Mouse (Mus musculus): ENCODE results near the gene Hyls1.

Hyls1 gene

DNA sequence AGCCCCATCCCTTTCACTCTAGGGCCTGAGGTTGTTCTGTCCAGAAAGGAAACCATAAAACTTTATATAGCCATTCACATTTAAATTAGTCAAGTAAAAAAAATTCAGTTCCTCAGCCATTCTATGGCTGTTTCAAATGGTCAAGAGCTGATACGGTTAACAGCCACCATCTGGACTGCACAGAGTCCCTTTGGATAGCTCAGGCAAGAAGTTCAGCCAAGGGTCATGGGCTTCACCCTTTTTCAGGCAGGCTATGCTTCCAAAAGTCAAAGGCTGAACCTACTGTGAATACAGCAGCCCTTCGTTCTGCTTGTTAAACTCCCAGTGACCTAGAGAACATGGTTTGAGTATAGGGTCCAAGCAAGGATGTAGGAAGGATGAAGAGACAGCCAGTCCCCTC is 25.5 kb downstream of the Hyls1 start:
- DNase-seq (ENCODE audit: low read depth, low spot score) = peak; percentile 26

DNA sequence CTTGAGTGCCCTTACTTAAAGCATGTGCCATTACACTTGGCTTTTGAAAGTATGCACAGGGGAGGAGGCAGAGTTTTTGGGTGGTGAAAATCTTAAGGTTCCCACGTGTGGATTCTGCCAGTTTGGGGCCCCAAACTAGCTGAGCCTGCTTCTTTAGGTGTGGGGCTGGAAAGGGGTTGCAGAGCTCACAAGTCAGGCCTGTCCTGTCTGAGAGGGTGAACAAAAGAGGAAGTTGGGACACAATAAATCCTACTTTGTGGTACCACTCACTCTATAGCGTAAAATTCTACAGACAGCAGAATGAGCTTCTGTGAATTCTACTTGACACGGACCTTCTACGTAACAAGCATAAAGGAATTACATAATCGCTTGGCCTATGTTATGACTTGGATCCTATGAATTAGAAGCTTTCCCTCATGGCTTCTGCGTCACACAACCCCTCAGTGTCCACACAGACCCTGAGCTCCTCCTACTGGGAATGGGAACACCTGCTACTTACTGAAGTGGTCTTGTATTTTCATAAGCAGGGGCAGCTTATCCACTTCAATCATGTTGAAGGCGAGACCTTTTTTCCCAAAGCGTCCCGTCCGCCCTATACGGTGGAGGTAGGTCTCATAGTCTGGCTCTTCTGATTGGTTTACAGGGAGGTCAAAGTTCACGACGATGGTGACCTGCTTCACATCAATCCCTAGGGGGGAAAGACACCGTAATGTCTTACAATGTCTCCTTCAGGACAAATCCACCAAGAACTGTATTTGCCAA is 26.9 kb downstream of the Hyls1 start:
- DNase-seq (ENCODE audit: low read depth, low spot score) = no peak

DNA sequence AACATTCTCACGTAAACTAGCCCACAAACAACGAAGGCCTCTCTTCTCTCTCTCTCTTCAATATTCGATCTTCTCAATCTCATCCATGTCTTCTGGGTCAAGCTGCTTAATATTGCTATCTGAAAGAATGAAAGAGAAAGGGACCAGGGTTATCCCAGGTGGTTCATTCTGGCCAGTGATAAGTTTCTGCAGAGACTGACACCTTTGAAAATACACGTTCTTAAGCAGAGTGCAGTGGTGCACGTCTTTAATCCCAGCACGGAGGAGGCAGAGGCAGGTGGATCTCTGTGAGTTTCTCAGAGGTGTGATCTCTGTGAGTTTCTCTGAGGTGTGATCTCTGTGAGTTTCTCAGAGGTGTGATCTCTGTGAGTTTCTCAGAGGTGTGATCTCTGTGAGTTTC is 28.3 kb downstream of the Hyls1 start:
- DNase-seq (ENCODE audit: low read depth, low spot score) = no peak

- peak; percentile 58 for DNase-seq (ENCODE audit: low read depth, low spot score)
These were observed 28.7 kb downstream of the Hyls1 start for GRCm38 (mm10) chr9:35541488-35541887.

DNA sequence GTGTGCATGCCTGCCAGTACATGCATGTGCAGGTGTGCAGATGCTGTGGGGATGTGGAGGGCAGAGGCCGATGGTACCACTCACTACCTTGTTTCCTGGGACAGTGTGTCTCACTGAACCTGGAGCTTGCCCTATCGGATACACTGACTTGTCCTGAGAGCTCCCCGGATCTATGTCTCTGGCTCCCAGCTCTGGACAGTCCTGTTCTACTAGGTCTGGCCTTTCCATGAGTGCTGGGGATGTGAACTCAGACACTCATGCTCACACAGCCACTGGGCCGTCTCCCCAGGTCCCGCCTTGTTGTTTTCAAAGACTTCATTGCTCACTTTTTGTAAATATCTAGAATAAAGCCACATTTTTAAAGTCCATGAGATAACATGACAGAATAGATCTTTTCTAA is 29.2 kb downstream of the Hyls1 start:
- no peak for DNase-seq (ENCODE audit: low read depth, low spot score)

DNA sequence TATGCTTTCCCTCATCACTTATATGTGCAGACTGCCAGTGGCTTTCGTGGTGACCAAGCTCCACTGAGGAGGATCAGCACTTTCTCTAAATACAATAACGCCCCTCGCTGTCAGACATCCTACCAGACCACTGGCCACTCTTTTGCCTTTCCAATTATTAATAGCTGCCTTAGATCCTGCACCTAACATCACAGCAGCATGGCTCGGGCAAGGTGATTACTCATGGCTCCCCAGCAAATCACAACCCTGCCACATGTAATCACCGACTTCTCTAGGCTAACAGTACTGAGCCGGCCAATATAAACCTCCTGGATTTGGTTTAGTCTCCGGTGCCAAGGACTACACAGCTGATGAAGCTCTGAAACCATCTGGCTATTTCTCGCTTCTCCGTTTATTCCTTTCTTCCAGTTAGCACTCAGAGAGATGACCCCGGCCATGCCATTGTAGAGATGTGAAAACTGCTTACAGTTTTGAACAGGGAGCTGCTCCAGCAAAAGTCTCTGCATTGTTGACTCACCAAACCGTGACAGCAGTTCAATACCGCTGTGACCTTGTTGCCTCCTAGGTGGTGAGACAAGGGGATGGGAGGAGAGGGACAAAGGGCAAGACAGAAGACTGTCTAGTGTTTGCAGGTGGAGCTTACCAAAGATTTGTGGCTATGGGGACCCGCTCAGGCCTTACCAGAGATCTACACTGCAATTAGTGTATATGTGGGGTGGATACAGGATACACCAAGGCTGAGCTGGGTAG is 31.0 kb downstream of the Hyls1 start:
- DNase-seq (ENCODE audit: low read depth, low spot score) = no peak

GRCm38 (mm10) chr9:35535876-35536275 is 34.3 kb downstream of the Hyls1 start:
- no peak for DNase-seq (ENCODE audit: low read depth, low spot score)

- DNase-seq (ENCODE audit: low read depth, low spot score) = peak; percentile 46
These were observed 35.1 kb downstream of the Hyls1 start for GRCm38 (mm10) chr9:35535110-35535509.

DNA sequence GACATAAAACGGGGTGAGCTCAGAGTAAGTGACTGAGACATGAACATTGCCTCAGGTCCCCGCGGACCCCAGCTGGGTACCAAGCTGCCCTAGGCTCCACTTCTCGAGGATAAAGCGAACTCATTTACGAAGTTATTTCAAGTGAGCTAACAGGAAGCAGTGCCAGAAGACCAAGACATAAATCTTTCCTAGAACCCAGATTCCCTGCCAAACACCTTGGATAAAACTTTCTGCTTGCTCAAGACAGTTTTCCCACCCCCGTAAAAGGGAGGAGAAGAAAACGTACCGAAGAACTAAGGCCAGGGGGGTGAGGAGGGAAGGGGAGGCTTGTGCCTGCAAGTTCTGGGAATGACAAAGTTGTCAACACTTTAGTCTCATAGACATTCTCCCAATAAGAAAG is 36.9 kb downstream of the Hyls1 start:
- peak; percentile 13 for DNase-seq (ENCODE audit: low read depth, low spot score)

DNA sequence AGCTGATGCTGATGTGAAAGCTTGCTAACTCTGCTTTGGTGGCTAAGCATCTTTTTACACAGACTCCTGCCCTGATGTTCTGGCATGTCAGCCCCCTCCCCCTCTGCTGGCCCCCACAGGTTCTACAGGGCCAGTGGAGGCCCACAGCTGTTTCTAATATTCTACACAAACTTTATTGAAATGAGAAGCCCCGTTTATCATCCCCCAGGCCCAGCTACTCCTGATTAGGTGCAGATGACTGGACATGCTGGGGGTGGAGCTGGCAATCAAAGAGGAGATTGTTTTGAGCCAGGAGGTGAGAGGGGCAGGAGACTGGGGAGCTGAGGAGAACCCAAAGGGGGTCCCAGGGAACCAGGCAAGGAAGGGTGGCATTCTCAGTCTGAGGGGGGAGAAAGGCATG is 40.4 kb downstream of the Hyls1 start:
- DNase-seq (ENCODE audit: low read depth, low spot score) = no peak

GRCm38 (mm10) chr9:35529141-35529540 is 41.1 kb downstream of the Hyls1 start:
- no peak for DNase-seq (ENCODE audit: low read depth, low spot score)

DNA sequence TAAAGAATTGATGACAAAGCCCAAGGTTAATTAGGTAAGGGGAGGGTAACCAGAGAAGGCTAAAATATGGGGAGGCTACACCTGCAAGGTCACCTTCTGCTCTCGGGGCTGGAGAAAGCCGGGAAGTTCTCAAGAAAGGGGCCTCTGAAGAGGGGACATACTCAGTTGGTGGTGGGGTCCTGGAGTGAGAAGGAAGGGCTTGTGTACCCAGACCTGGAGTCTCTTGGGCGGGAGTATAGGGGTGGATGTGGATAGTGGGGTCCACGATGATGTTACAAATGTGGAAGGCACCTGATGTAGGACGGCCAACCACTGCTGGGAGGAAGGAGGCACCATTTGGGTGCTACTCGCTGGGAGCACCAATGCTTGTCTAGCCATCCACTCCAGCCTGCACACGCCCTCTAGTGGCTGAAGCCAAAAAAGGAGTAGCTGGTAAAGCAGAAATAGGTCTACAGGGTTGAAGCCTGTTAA is 46.2 kb downstream of the Hyls1 start:
- peak; percentile 64 for DNase-seq (ENCODE audit: low read depth, low spot score)

- DNase-seq (ENCODE audit: low read depth, low spot score) = peak; percentile 71
These were observed 46.7 kb downstream of the Hyls1 start for GRCm38 (mm10) chr9:35523541-35523940.

DNA sequence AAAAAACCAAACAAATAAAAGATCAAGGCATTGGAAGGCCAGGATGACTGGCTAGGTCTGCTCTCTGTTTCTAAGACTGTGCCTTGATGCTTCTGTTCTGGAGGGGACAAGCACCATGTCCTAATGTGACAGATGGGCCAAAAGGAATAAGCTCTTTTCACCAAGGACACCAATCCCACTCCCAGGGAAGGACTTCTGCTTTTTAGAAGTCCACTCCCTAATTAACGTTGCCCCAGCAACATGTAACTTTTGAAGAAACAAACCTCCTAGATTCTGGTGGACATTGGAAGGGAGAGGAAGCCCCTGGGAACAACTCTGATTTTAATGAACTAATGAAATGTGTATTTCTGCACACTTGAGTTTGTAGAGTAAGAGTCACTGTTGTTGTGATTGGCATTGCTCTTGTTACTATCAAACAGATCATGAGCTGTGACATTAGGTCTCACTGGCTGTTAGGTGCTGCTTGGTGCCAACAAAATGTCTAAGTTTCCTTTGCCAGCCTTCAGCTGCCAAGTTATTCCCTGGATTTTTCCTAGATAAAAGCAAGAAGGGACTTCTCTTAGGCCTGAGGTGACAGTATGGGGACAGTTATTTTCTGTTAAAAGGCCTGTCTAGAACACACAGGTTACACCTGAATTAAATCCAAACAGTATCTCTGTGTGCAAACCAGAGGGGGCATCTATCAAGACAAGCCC is 47.2 kb downstream of the Hyls1 start:
- DNase-seq (ENCODE audit: low read depth, low spot score) = peak; percentile 27

- DNase-seq (ENCODE audit: low read depth, low spot score) = no peak
These were observed 48.0 kb downstream of the Hyls1 start for GRCm38 (mm10) chr9:35522241-35522640.

- no peak for DNase-seq (ENCODE audit: low read depth, low spot score)
These were observed 49.4 kb downstream of the Hyls1 start for GRCm38 (mm10) chr9:35520631-35521348.

DNA sequence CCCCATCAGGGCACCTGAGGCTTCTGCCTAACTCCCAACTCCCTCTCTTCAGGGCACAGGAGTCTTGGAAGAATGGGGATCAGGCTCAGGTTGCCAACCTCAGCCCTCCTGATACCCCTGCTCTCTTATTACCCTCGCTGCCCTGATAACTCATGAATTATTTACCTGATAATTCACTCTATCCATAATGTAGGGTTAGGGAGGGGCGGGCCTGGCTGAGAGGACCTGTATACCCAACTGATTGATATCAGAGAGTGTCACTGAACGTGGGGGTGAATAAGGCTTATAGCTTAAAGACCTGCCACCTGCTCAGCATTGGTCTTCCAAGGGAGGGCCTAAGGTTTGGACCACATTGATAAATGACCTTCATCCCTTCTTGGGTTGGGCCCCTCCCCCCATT is 52.0 kb downstream of the Hyls1 start, which contains the start of gene Gm1113:
Gm1113 (minus strand) TSS at position 101 of the 400 bp plus-strand sequence.
- DNase-seq (ENCODE audit: low read depth, low spot score) = no peak

DNA sequence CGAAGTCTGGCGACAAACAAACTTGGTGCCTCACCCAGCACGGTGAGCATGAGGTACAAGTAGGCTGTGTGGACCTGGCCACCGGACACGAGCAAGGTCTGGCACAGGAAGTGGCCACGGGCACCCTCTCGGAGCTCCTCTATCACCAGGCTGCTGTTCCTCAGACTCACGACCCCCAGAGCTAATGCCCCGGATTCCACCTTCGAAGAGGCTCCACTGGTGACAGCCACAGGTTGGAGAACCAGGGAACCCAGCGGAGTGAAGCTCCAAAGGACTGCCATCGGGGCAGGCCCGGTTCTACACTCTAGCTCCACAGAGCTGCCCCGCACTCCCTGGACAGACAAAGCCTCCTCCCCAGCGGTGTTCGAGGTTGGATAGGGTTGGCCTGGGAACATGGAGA is 53.5 kb downstream of the Hyls1 start:
- DNase-seq (ENCODE audit: low read depth, low spot score) = no peak

DNA sequence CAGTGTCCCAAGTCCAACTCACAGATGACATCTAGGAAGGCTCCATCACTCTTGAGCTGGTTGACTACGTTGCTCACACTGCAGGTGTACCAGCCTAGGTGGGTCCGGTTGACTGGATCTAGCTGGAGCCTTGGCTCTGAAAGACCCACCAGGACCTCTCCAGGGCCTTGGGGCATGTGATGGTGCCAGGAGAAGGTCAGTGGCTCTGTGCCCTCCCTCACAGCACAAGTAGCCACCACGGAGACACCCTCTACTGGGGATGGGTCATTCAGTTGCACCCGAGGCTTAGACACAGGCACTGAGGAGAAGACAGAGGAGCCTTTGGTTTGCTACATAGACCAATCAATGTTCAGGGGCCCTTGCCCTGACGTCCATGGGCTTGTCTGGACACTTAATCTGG is 54.0 kb downstream of the Hyls1 start:
- DNase-seq (ENCODE audit: low read depth, low spot score) = no peak

DNA sequence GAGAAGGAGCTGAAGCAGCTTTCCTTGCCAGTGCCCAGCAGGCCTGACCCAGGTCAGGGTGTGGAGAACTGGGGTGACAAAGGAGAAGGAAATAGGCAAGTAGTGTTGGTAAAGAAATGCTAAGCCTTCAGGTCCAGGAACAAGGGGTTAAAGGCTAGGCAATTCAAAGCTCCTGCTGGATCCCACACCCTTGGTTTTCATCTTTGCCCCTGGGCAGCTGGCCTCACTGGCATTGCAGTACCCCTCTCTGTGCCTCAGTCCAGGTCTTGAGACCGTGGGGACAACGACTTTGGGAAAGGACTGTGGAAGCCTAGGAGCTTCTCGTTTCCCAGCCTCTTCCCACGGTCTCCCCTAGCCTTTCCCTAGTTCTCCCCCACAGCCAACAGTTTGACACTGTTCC is 56.3 kb downstream of the Hyls1 start:
- DNase-seq (ENCODE audit: low read depth, low spot score) = no peak

Measured in skeletal muscle tissue, adult 2 months (tissue).